Mouse (Mus musculus) layer of hippocampus, postnatal 14 days (tissue): ENCODE results near the gene Fam104a. TPM values are rescaled to one million over a fixed set of nuclear protein-coding genes. Genes with fewer than 3 reads are reported as not detected.

Experiments
- total RNA-seq, 2 experiments: library from RNA; stranded (reverse); gene quantifications; 2 replicates each; pipeline ENCODE4 v1.2.3; 2021

Fam104a gene
- total RNA-seq, 2 experiments from 2014 or later: 24.5 to 24.7 TPM

Other genes with a start within 250 kb of the Fam104a start
- 10 to 100 TPM; 32.9 to 35.8 TPM for gene Sstr2, start 64.8 kb downstream of the Fam104a start, total RNA-seq
- gene Cog1, start 35.0 kb downstream of the Fam104a start, total RNA-seq: 10 to 100 TPM; 42.5 to 46.2 TPM
- gene Slc39a11, start 34.1 kb downstream of the Fam104a start, total RNA-seq: 10 to 100 TPM; 22.0 to 27.0 TPM
- 10 to 100 TPM; 12.7 to 13.5 TPM for gene D11Wsu47e, start 257 bp upstream of the Fam104a start, total RNA-seq
- gene Cpsf4l, start 25.9 kb upstream of the Fam104a start, total RNA-seq: not detected
- gene Cdc42ep4, start 67.7 kb upstream of the Fam104a start, total RNA-seq: 10 to 100 TPM; 42.1 to 46.9 TPM